Mouse (Mus musculus) v-Abl transformed pro-B cells (cell line): ENCODE measurements around the gene Vmn2r42.
"Not testable (repeated sequence)": the region's sequence is repeated elsewhere in the genome, so short reads cannot be mapped to it uniquely, and the experiment has no call there.

Experiments used
- in situ Hi-C, 2 experiments: fragments of 400-800 bp; cut with MboI; formaldehyde crosslinking; loops; one replicate each; pipeline ENCODE4 v1.15.1; 2025; ENCODE audit not compliant: unreplicated experiment in 2 of 2

Vmn2r42 gene

DNA sequence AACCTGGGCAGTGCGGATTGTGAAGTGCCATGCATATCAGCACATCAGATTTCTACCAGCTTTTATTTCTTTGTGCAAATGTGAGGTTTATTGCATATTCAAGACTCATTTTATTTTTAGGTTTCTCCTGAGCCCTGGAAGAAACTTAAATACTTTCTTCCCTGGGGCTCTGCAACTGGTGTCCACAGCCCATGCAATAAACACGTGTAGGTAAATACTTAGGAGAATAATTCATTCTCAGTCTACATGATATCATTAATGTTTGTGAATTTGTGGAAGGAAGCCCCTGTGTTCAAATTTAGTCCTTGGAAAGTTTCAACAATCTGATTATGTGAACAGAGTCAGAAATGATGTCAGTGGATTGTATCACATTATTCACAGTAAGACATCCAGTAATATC, at the start of gene Vmn2r42:
Gene Vmn2r42, minus strand, starts transcription at position 101 of the 400 bp plus-strand sequence.
- in situ Hi-C loops, result not testable (repeated sequence)

DNA sequence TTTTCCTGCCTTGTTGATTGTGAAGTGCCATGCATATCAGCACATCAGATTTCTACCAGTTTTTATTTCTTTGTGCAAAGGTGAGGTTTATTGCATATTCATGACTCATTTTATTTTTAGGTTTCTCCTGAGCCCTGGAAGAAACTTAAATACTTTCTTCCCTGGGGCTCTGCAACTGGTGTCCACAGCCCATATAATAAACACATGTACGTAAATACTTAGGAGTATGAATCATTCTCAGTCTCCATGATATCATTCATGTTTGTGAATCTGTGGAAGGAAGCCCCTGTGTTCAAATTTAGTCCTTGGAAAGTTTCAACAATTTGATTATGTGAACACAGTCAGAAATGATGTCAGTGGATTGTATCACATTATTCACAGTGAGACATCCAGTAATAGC, 38.6 kb downstream of the Vmn2r42 start, which contains the start of gene Vmn2r41:
Gene Vmn2r41, minus strand, starts transcription at position 101 of the 400 bp plus-strand sequence.
- in situ Hi-C loops, result not testable (repeated sequence)
